Mouse (Mus musculus): ENCODE data around the gene Zfp580. TPM values are rescaled to one million over a fixed set of nuclear protein-coding genes. Genes with fewer than 3 reads are reported as not detected.

Zfp580 gene
- total RNA-seq, 1 experiment: 3.3 TPM

GRCm38 (mm10) chr7:5014251-5015117 lies 36.9 kb upstream of the Zfp580 start, which contains the start of the genes Zfp524 and Fiz1:
Gene Zfp524 (plus strand): TSS chr7:5014415.
Gene Fiz1 (minus strand): TSS chr7:5014697.
- Histone ChIP-seq H3K4me3 (ENCODE audit: insufficient read depth in 1 of 2, low read depth in 1 of 2, low read length in 2 of 2, poor library complexity in 1 of 2, severe bottlenecking in 1 of 2) (peak within 1 kb of the TSS; percentile 95 to 98), H3K27ac (ENCODE audit: insufficient read depth, low read depth, low read length, poor library complexity, severe bottlenecking) (peak within 1 kb of the TSS; percentile 100), H3K4me1 (ENCODE audit: control insufficient read depth in 2 of 2, insufficient read depth in 2 of 2, low read length in 2 of 2, poor library complexity in 1 of 2) (peaks cover 6 to 24% of the 10 kb centered on the region in 2 experiments; a peak in 3 of 4 replicates), H3K36me3 (ENCODE audit: control insufficient read depth, insufficient read depth, low read length, poor library complexity, severe bottlenecking) (peaks cover 27% of the 10 kb centered on the region), H3K9me3 (ENCODE audit: control insufficient read depth, insufficient read depth, low read depth, low read length) (no peaks in the 10 kb centered on the region), H3K9ac (ENCODE audit: insufficient read depth, low read depth, low read length, poor library complexity, severe bottlenecking) (peak within 1 kb of the TSS; percentile 100)
- DNase-seq (ENCODE audit: low read depth, low spot score): peak; percentile 98
- TF ChIP-seq HCFC1 (IDR thresholded peaks at IDR 0.05; ENCODE audit: borderline replicate concordance, insufficient read depth, low read length) (peak; percentile 82; the same call in 1 of the 2 replicates), MAFK (IDR thresholded peaks at IDR 0.05; ENCODE audit: insufficient read depth, low read depth, low read length) (no peak)
- in situ Hi-C loops (cut with MboI; ENCODE audit: low sequenced_read_pairs in 2 of 2, unreplicated experiment in 2 of 2): no loop called here

- peak; percentile 89 for DNase-seq (ENCODE audit: low read depth, low spot score)
- peaks cover 22% of the 10 kb centered on the region for H3K36me3 ChIP-seq (ENCODE audit: control insufficient read depth, insufficient read depth, low read length, poor library complexity, severe bottlenecking)
- peaks cover 7 to 24% of the 10 kb centered on the region in 2 experiments; a peak in 3 of 4 replicates for H3K4me1 ChIP-seq (ENCODE audit: control insufficient read depth in 2 of 2, insufficient read depth in 2 of 2, low read length in 2 of 2, poor library complexity in 1 of 2)
- in situ Hi-C loops (cut with MboI; ENCODE audit: low sequenced_read_pairs in 2 of 2, unreplicated experiment in 2 of 2): no loop called here
- H3K9ac ChIP-seq (ENCODE audit: insufficient read depth, low read depth, low read length, poor library complexity, severe bottlenecking): peak within 1 kb of the TSS; percentile 100
- H3K9me3 ChIP-seq (ENCODE audit: control insufficient read depth, insufficient read depth, low read depth, low read length): no peaks in the 10 kb centered on the region
- peak; percentile 67 for TF ChIP-seq MAFK (IDR thresholded peaks at IDR 0.05; ENCODE audit: insufficient read depth, low read depth, low read length)
- TF ChIP-seq ZNF384 (IDR thresholded peaks at IDR 0.05; ENCODE audit: low read depth, low read length): no peak
- peak within 1 kb of the TSS; percentile 100 for H3K27ac ChIP-seq (ENCODE audit: insufficient read depth, low read depth, low read length, poor library complexity, severe bottlenecking)
- H3K4me3 ChIP-seq (ENCODE audit: insufficient read depth in 1 of 2, low read depth in 1 of 2, low read length in 2 of 2, poor library complexity in 1 of 2, severe bottlenecking in 1 of 2): peak within 1 kb of the TSS; percentile 95 to 98
These were observed 36.0 kb upstream of the Zfp580 start, which contains the start of gene Gm44973 for GRCm38 (mm10) chr7:5015118-5016001. Gene Gm44973 (plus strand): TSS chr7:5015496.

GRCm38 (mm10) chr7:5016057-5016456 lies 35.3 kb upstream of the Zfp580 start:
- Histone ChIP-seq H3K9ac (ENCODE audit: insufficient read depth, low read depth, low read length, poor library complexity, severe bottlenecking) (peak overlapping the region; percentile 63; the same call in 1 of the 2 replicates), H3K36me3 (ENCODE audit: control insufficient read depth, insufficient read depth, low read length, poor library complexity, severe bottlenecking) (peaks cover 15% of the 10 kb centered on the region), H3K4me1 (ENCODE audit: control insufficient read depth in 2 of 2, insufficient read depth in 2 of 2, low read length in 2 of 2, poor library complexity in 1 of 2) (peaks cover 7 to 23% of the 10 kb centered on the region in 2 experiments; a peak in 3 of 4 replicates), H3K27ac (ENCODE audit: insufficient read depth, low read depth, low read length, poor library complexity, severe bottlenecking) (no peak overlapping the region; the same call in 1 of the 2 replicates), H3K9me3 (ENCODE audit: control insufficient read depth, insufficient read depth, low read depth, low read length) (no peaks in the 10 kb centered on the region), H3K4me3 (ENCODE audit: insufficient read depth in 1 of 2, low read depth in 1 of 2, low read length in 2 of 2, poor library complexity in 1 of 2, severe bottlenecking in 1 of 2) (peak overlapping the region; percentile 71 to 95)
- in situ Hi-C loops (cut with MboI; ENCODE audit: low sequenced_read_pairs in 2 of 2, unreplicated experiment in 2 of 2): no loop called here
- TF ChIP-seq ZC3H11A (IDR thresholded peaks at IDR 0.05; ENCODE audit: borderline replicate concordance, low read depth, low read length) (no peak), CHD2 (IDR thresholded peaks at IDR 0.05; ENCODE audit: low read depth, low read length) (no peak), HCFC1 (IDR thresholded peaks at IDR 0.05; ENCODE audit: borderline replicate concordance, insufficient read depth, low read length) (no peak), ZNF384 (IDR thresholded peaks at IDR 0.05; ENCODE audit: low read depth, low read length) (no peak), MAFK (IDR thresholded peaks at IDR 0.05; ENCODE audit: insufficient read depth, low read depth, low read length) (no peak)
- DNase-seq (ENCODE audit: low read depth, low spot score): no peak

- peaks cover 7 to 15% of the 10 kb centered on the region in 2 experiments; a peak in 3 of 4 replicates for H3K4me1 ChIP-seq (ENCODE audit: control insufficient read depth in 2 of 2, insufficient read depth in 2 of 2, low read length in 2 of 2, poor library complexity in 1 of 2)
- H3K36me3 ChIP-seq (ENCODE audit: control insufficient read depth, insufficient read depth, low read length, poor library complexity, severe bottlenecking): peaks cover 7% of the 10 kb centered on the region
- no peak overlapping the region for H3K4me3 ChIP-seq (ENCODE audit: insufficient read depth in 1 of 2, low read depth in 1 of 2, low read length in 2 of 2, poor library complexity in 1 of 2, severe bottlenecking in 1 of 2)
- no peak for DNase-seq (ENCODE audit: low read depth, low spot score)
- no peak overlapping the region for H3K9ac ChIP-seq (ENCODE audit: insufficient read depth, low read depth, low read length, poor library complexity, severe bottlenecking)
- no peak for TF ChIP-seq CHD2 (IDR thresholded peaks at IDR 0.05; ENCODE audit: low read depth, low read length)
- TF ChIP-seq ZNF384 (IDR thresholded peaks at IDR 0.05; ENCODE audit: low read depth, low read length): no peak
- TF ChIP-seq ZC3H11A (IDR thresholded peaks at IDR 0.05; ENCODE audit: borderline replicate concordance, low read depth, low read length): no peak
- no peak for TF ChIP-seq MAFK (IDR thresholded peaks at IDR 0.05; ENCODE audit: insufficient read depth, low read depth, low read length)
- no peak for TF ChIP-seq HCFC1 (IDR thresholded peaks at IDR 0.05; ENCODE audit: borderline replicate concordance, insufficient read depth, low read length)
- no peaks in the 10 kb centered on the region for H3K9me3 ChIP-seq (ENCODE audit: control insufficient read depth, insufficient read depth, low read depth, low read length)
- in situ Hi-C loops (cut with MboI; ENCODE audit: low sequenced_read_pairs in 2 of 2, unreplicated experiment in 2 of 2): no loop called here
- no peak overlapping the region for H3K27ac ChIP-seq (ENCODE audit: insufficient read depth, low read depth, low read length, poor library complexity, severe bottlenecking)
These were observed 34.4 kb upstream of the Zfp580 start for GRCm38 (mm10) chr7:5016920-5017319.
